Mouse (Mus musculus) left cerebral cortex, adult 8-10 months (tissue): Measurements from ENCODE around the gene Il22ra2. TPM values are rescaled to one million over a fixed set of nuclear protein-coding genes. Genes with fewer than 3 reads are reported as not detected.

ENCODE experiments used
- total RNA-seq, 4 experiments: library from RNA; stranded (reverse); gene quantifications; 2 replicates each; pipeline ENCODE4 v1.2.4; 2022

The Il22ra2 gene
- total RNA-seq, 4 experiments from 2014 or later: not detected

Other genes starting within 250 kb of the Il22ra2 start
- gene Ifngr1, start 30.0 kb upstream of the Il22ra2 start, total RNA-seq: 10 to 100 TPM; 20.3 to 25.8 (median 23.9) TPM
- gene Il20ra, start 90.6 kb downstream of the Il22ra2 start, total RNA-seq: under 1 TPM; 0.17 to 0.63 (median 0.54) TPM
- 10 to 100 TPM in 1 of 4 experiments, 1 to 10 TPM in 3; 6.7 to 10.3 (median 7.8) TPM for gene Slc35d3, start 229.5 kb downstream of the Il22ra2 start, total RNA-seq